Mouse (Mus musculus) C2C12 (cell line): Measurements from ENCODE around the gene 4933428G20Rik.

Experiments
- CTCF ChIP-seq: IDR thresholded peaks from one replicate; pipeline ENCODE4 v1.5.1; 2011; ENCODE audit not compliant: control insufficient read depth, insufficient read depth, insufficient read length
- MYOD1 ChIP-seq: IDR thresholded peaks from one replicate; pipeline ENCODE4 v1.6.1; 2011; ENCODE audit warnings: low read depth; ENCODE audit not compliant: control insufficient read depth, insufficient read length
- USF1 ChIP-seq: IDR thresholded peaks from one replicate; pipeline ENCODE4 v1.6.1; 2011; ENCODE audit warnings: low read depth, mild to moderate bottlenecking, control low read depth, moderate library complexity

- TF ChIP-seq CTCF (no peak), USF1 (no peak), MYOD1 (no peak)
Observed at GRCm38 (mm10) chr11:97543883-97544282, 43.7 kb upstream of the 4933428G20Rik start.
